Mouse (Mus musculus) left cerebral cortex, adult 9 months (tissue): ENCODE measurements around the gene Vmn2r124.
"Not testable (repeated sequence)": the region's sequence is repeated elsewhere in the genome, so short reads cannot be mapped to it uniquely, and the experiment has no call there.

Experiments used
- DNase-seq, 2 experiments: peaks; one replicate each; pipeline ENCODE4 v3.0.0; 2022; ENCODE audit warnings: low spot score in 2 of 2

Vmn2r124 gene

GRCm38 (mm10) chr17:18049124-18049523, at the start of gene Vmn2r124:
Gene Vmn2r124 (plus strand): TSS chr17:18049424.
- DNase-seq = no peak

- DNase-seq = no peak
Measured at GRCm38 (mm10) chr17:18004752-18005151, 44.5 kb upstream of the Vmn2r124 start.

- DNase-seq = no peak
Measured at GRCm38 (mm10) chr17:18021433-18021832, 27.8 kb upstream of the Vmn2r124 start, which contains the start of gene Fpr-rs4. Gene Fpr-rs4 (plus strand): TSS chr17:18021733.

GRCm38 (mm10) chr17:18084716-18085115, 35.5 kb downstream of the Vmn2r124 start, which contains the start of gene Vmn2r91:
Gene Vmn2r91 (plus strand): TSS chr17:18085016.
- not testable (repeated sequence) for DNase-seq

DNA sequence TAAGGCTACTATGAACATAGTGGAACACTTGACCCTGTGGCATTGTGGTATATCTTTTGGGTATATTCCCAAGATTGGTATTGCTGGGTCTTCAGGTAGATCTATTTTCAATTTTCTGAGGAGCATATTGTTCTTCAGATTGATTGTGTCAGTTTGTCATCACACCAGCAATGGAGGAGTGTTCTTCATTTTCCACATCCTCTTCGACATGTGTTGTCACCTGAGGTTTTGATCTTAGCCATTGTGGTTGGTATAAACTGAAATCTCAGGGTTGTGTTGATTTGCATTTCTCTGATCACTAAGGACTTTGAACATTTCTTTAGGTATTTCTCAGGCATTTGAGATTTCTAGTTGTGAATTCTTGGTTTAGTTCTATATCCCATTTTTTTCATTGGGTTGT, 46.4 kb downstream of the Vmn2r124 start:
- not testable (repeated sequence) for DNase-seq

GRCm38 (mm10) chr17:18102265-18102664, 53.0 kb downstream of the Vmn2r124 start:
- DNase-seq = not testable (repeated sequence)
